Mouse (Mus musculus): ENCODE measurements around the gene Fubp1. TPM values are rescaled to one million over a fixed set of nuclear protein-coding genes. Genes with fewer than 3 reads are reported as not detected.

The Fubp1 gene
- polyA plus RNA-seq, 1 experiment from 2014 or later = 74.9 TPM

DNA sequence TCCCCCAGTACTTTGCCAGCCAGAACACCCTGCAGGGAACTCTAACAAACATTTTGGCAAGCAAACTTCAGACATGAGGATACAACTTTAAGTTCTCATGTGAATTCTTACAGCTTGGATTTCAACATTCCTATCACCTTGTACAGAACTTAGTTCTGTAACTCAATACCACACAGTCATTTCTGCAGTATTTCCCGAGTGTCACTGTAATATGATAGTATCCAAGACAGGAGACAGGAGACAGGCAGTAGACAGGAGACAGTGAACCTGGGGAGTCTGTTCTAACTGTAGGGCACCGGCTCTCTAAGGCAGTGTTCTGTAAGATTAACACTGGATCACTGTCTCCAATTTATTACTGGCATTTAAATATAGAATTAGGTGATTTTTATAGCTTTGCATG, 68.2 kb downstream of the Fubp1 start:
- Histone ChIP-seq H3K9ac (replicated peaks; ENCODE audit: low read depth) (no peak overlapping the region), H3K36me3 (ENCODE audit: insufficient read depth, low read length) (no peaks in the 10 kb centered on the region), H3K4me3 (ENCODE audit: low read depth, low read length) (no peak overlapping the region), H3K27me3 (replicated peaks; ENCODE audit: insufficient read depth, low read length) (no peaks in the 10 kb centered on the region), H3K4me2 (replicated peaks; ENCODE audit: low read depth, low read length) (no peak overlapping the region), H3K4me1 (ENCODE audit: insufficient read depth, low read depth, low read length) (no peaks in the 10 kb centered on the region), H3K9me3 (ENCODE audit: low read length) (no peaks in the 10 kb centered on the region), H3K27ac (ENCODE audit: low read length) (no peak overlapping the region)
- no peak for ATAC-seq
- no peak for TF ChIP-seq CTCF (IDR thresholded peaks at IDR 0.05)
- TF ChIP-seq EP300 (IDR thresholded peaks at IDR 0.05) = no peak
- WGBS = 47% methylated on average over 2 of the region's 2 CpGs
- no peak for DNase-seq (ENCODE audit: low spot score)

DNA sequence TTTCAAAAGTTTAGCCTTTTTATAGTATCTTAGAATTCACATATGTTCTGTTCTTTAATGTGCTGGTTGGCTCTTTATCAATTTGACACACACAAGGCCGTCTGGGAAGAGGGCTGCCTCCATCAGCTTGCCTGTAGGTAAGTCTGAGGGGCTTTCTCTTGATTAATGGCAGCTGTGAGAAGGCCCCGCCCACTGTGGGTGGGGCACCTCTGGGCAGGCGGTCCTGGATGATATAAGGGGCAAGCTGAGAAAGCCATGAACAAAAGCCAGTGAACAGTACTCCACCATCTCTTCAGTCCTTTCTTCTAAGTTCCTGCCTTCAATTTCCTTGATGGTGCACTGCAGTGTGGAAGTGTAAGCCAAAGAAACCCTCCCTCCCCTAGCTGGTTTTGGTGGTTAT, 71.9 kb downstream of the Fubp1 start:
- Histone ChIP-seq H3K9me3 (ENCODE audit: low read length) (no peaks in the 10 kb centered on the region), H3K9ac (replicated peaks; ENCODE audit: low read depth) (no peak overlapping the region), H3K27me3 (replicated peaks; ENCODE audit: insufficient read depth, low read length) (no peaks in the 10 kb centered on the region), H3K36me3 (ENCODE audit: insufficient read depth, low read length) (no peaks in the 10 kb centered on the region), H3K4me2 (replicated peaks; ENCODE audit: low read depth, low read length) (no peak overlapping the region), H3K27ac (ENCODE audit: low read length) (no peak overlapping the region), H3K4me1 (ENCODE audit: insufficient read depth, low read depth, low read length) (no peaks in the 10 kb centered on the region), H3K4me3 (ENCODE audit: low read depth, low read length) (no peak overlapping the region)
- no peak for DNase-seq (ENCODE audit: low spot score)
- ATAC-seq = no peak
- 40% methylated on average over 3 of the region's 3 CpGs for WGBS
- no peak for TF ChIP-seq CTCF (IDR thresholded peaks at IDR 0.05)
- no peak for TF ChIP-seq EP300 (IDR thresholded peaks at IDR 0.05)

DNA sequence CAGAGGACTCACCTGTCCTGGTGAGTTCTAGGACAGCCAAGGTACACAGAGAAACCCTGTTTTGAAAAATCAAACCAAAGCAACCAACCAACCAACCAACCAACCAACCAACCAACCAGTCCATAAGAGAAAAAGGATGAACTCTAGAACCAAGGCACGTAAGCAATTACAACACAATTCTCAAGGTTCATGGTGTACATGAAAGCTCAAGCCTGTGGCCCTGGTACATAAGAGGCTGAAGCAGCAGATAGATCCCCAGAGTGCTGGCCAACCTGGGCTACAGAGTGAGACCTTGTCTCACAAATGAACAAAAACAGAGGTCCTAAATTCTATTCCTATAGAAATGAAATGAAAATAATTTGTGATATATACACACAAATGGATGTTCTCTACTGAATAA, 74.1 kb downstream of the Fubp1 start:
- Histone ChIP-seq H3K9ac (replicated peaks; ENCODE audit: low read depth) (no peak overlapping the region), H3K4me1 (ENCODE audit: insufficient read depth, low read depth, low read length) (no peaks in the 10 kb centered on the region), H3K36me3 (ENCODE audit: insufficient read depth, low read length) (no peaks in the 10 kb centered on the region), H3K27me3 (replicated peaks; ENCODE audit: insufficient read depth, low read length) (no peaks in the 10 kb centered on the region), H3K4me3 (ENCODE audit: low read depth, low read length) (no peak overlapping the region), H3K4me2 (replicated peaks; ENCODE audit: low read depth, low read length) (no peak overlapping the region), H3K9me3 (ENCODE audit: low read length) (no peaks in the 10 kb centered on the region), H3K27ac (ENCODE audit: low read length) (no peak overlapping the region)
- TF ChIP-seq CTCF (IDR thresholded peaks at IDR 0.05) (no peak), EP300 (IDR thresholded peaks at IDR 0.05) (no peak)
- WGBS = 96% methylated on average over 1 of the region's 1 CpGs
- ATAC-seq = no peak
- DNase-seq (ENCODE audit: low spot score) = no peak

DNA sequence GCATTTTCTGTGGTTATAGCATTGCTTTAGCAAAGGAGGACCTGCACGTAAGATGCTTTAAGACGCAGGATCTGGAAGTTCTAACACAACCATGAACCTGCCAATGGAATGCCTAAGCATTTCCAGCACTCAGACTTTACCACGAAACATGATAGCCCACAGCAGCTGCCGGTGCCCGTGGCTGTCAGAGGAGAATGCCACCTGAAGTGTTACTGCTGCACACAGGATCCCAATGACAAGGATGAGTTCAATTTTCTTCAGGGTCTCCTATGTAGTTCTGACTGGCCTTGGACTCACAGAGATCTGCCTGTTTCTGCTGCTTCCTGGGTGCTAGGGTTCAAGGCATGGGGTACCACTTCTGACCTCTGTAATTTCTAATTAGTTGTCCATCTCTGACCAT, 74.5 kb downstream of the Fubp1 start:
- Histone ChIP-seq H3K4me3 (ENCODE audit: low read depth, low read length) (no peak overlapping the region), H3K27ac (ENCODE audit: low read length) (no peak overlapping the region), H3K9me3 (ENCODE audit: low read length) (no peaks in the 10 kb centered on the region), H3K9ac (replicated peaks; ENCODE audit: low read depth) (no peak overlapping the region), H3K27me3 (replicated peaks; ENCODE audit: insufficient read depth, low read length) (no peaks in the 10 kb centered on the region), H3K4me1 (ENCODE audit: insufficient read depth, low read depth, low read length) (no peaks in the 10 kb centered on the region), H3K36me3 (ENCODE audit: insufficient read depth, low read length) (no peaks in the 10 kb centered on the region), H3K4me2 (replicated peaks; ENCODE audit: low read depth, low read length) (no peak overlapping the region)
- DNase-seq (ENCODE audit: low spot score) (no peak), ATAC-seq (no peak)
- 90% methylated on average over 5 of the region's 5 CpGs for WGBS
- TF ChIP-seq EP300 (IDR thresholded peaks at IDR 0.05) = no peak
- TF ChIP-seq CTCF (IDR thresholded peaks at IDR 0.05) = no peak

Other genes starting within 250 kb of the Fubp1 start
- 86.3 and 107 TPM in 2 replicates for gene Gipc2, start 44.2 kb upstream of the Fubp1 start, polyA plus RNA-seq (2015; fragmentation: Nextera tagmentation; extraction: Ambion mirVana)
- 54.0 and 58.7 TPM in 2 replicates for gene Dnajb4, start 120 bp upstream of the Fubp1 start, polyA plus RNA-seq (2015; fragmentation: Nextera tagmentation; extraction: Ambion mirVana)
- gene Nexn, start 55.9 kb downstream of the Fubp1 start, polyA plus RNA-seq (2015; fragmentation: Nextera tagmentation; extraction: Ambion mirVana) = 39.9 and 47.1 TPM in 2 replicates
- 10.0 and 12.3 TPM in 2 replicates for gene Miga1, start 130.0 kb downstream of the Fubp1 start, polyA plus RNA-seq (2015; fragmentation: Nextera tagmentation; extraction: Ambion mirVana)
- gene Usp33, start 136.1 kb downstream of the Fubp1 start, polyA plus RNA-seq (2015; fragmentation: Nextera tagmentation; extraction: Ambion mirVana) = 43.1 and 52.4 TPM in 2 replicates
- gene Zzz3, start 185.1 kb downstream of the Fubp1 start, polyA plus RNA-seq (2015; fragmentation: Nextera tagmentation; extraction: Ambion mirVana) = 25.5 and 28.3 TPM in 2 replicates